Mouse (Mus musculus): ENCODE measurements around the gene Kbtbd13. TPM values are rescaled to one million over a fixed set of nuclear protein-coding genes. Genes with fewer than 3 reads are reported as not detected.
A peak's percentile ranks its signal among the peaks of the same experiment; 100 is the strongest.

Gene Kbtbd13
- polyA plus RNA-seq, 1 experiment from 2014 or later = 1.2 TPM

DNA sequence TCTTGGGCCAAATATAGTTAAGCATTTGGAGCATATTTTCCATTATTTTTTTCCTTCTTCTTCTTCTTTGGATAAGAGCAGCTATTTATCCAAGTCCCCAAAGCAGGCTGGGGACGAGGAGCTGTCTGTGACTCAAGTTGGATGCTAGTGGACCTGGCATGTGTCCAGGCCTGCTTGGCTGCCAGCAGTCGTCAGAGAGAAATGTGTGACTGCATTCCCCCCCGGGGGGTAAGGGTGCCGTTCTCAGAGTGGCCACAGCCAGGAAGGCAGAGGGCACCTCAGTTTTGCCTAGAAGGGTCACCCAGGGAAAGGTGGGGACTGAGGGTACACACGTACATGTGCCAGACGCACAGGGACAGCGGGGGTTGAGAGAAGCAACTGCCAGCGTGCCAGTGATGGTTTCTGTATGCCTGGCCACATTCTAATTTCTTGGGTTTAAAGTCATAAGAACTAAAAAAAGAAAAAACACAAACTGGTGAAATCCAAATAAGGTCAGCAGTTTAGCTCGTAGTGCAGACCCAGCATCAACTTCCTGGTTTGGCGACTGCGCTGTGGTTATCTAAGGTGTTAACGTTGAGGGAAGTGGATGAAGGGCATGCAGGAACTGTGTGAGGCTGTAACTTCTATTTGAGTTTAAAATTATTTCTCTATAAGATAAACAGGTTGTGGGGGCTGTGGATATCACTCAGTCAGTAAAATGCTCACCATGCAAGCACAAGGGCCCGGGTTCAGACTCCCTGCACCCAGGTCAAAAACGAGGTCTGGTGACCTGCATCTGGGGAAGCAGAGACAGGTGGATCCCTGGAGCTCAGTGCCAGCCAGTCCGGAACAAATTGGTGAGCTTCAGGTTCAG lies 13.1 kb upstream of the Kbtbd13 start:
- 62% methylated on average over 15 of the region's 15 CpGs for WGBS

GRCm38 (mm10) chr9:65399934-65400333 lies 8.5 kb upstream of the Kbtbd13 start:
- H3K27me3 ChIP-seq (replicated peaks; ENCODE audit: control insufficient read depth, insufficient read depth, low read length) = no peaks in the 10 kb centered on the region; the same call in 1 of the 2 replicates
- no peak overlapping the region for H3K27ac ChIP-seq (ENCODE audit: low read length)
- H3K9me3 ChIP-seq (ENCODE audit: control insufficient read depth, low read length) = no peaks in the 10 kb centered on the region
- no peak for ATAC-seq
- H3K4me1 ChIP-seq (replicated peaks; ENCODE audit: control insufficient read depth, insufficient read depth, low read length) = peaks cover 12% of the 10 kb centered on the region
- H3K4me2 ChIP-seq (ENCODE audit: low read length) = no peak overlapping the region
- 94% methylated on average over 6 of the region's 6 CpGs for WGBS
- H3K9ac ChIP-seq (replicated peaks; ENCODE audit: low read depth, low read length) = no peak overlapping the region
- no peaks in the 10 kb centered on the region for H3K36me3 ChIP-seq (ENCODE audit: control insufficient read depth, insufficient read depth)
- no peak overlapping the region for H3K4me3 ChIP-seq (replicated peaks; ENCODE audit: low read length)

More for the DNA sequence above, 13.1 kb upstream of the Kbtbd13 start:
- Histone ChIP-seq H3K9me3 (ENCODE audit: control insufficient read depth, low read length) (no peaks in the 10 kb centered on the region), H3K36me3 (ENCODE audit: control insufficient read depth, insufficient read depth) (no peaks in the 10 kb centered on the region), H3K27me3 (replicated peaks; ENCODE audit: control insufficient read depth, insufficient read depth, low read length) (no peaks in the 10 kb centered on the region), H3K4me1 (replicated peaks; ENCODE audit: control insufficient read depth, insufficient read depth, low read length) (peaks cover 3% of the 10 kb centered on the region; the same call in 1 of the 2 replicates), H3K4me2 (ENCODE audit: low read length) (no peak overlapping the region), H3K9ac (replicated peaks; ENCODE audit: low read depth, low read length) (no peak overlapping the region), H3K27ac (ENCODE audit: low read length) (no peak overlapping the region), H3K4me3 (replicated peaks; ENCODE audit: low read length) (no peak overlapping the region)
- no peak for ATAC-seq

DNA sequence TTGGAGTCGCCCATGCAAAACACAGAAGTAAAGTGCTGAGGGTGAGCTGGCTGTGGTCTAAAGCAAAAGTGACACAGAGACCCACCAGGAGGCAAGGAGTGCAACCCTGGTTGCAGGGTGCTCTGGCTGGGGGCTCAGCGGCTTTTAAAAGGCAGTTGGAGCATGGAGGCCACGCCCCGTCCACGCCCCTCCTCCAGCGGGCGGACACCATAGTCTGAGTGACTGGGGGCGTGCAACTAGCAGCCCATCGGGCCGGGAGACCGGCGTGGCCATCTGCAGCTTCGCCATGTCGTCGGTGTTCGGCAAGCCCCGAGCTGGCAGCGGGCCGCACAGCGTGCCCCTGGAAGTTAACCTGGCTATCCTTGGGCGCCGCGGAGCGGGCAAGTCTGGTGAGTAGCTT lies 6.8 kb upstream of the Kbtbd13 start, which contains the start of gene Rasl12:
Gene Rasl12, plus strand, starts transcription at position 228 of the 400 bp plus-strand sequence.
- ATAC-seq = peak; percentile 88
- H3K4me2 ChIP-seq (ENCODE audit: low read length) = peak within 1 kb of the TSS; percentile 81
- no peaks in the 10 kb centered on the region; the same call in 1 of the 2 replicates for H3K27me3 ChIP-seq (replicated peaks; ENCODE audit: control insufficient read depth, insufficient read depth, low read length)
- no peak within 1 kb of the TSS for H3K27ac ChIP-seq (ENCODE audit: low read length)
- peak within 1 kb of the TSS; percentile 57 for H3K4me3 ChIP-seq (replicated peaks; ENCODE audit: low read length)
- no peaks in the 10 kb centered on the region for H3K9me3 ChIP-seq (ENCODE audit: control insufficient read depth, low read length)
- 1% methylated on average over 24 of the region's 24 CpGs for WGBS
- H3K4me1 ChIP-seq (replicated peaks; ENCODE audit: control insufficient read depth, insufficient read depth, low read length) = peaks cover 9% of the 10 kb centered on the region; the same call in 1 of the 2 replicates
- peak within 1 kb of the TSS; percentile 66 for H3K9ac ChIP-seq (replicated peaks; ENCODE audit: low read depth, low read length)
- H3K36me3 ChIP-seq (ENCODE audit: control insufficient read depth, insufficient read depth) = no peaks in the 10 kb centered on the region

DNA sequence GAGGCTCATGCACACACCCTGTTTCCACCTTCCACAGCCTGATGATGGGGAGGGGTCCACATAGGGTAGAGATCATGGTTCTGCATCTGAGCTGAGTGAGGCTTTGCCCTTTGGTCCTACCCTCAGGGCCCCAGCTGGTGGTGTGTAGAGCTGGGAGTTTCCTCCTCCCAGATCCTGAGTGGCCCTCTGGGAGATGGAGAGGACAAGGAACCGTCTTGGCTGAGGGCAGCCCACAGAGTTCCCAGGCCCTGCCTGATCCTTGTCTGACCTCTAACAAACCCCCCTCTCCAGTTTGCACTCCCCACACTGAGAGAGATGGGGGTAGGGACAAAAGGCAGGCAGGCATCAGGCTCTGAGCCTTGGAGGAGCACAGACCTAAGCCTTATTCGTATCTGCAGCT lies 2.9 kb upstream of the Kbtbd13 start:
- H3K9me3 ChIP-seq (ENCODE audit: control insufficient read depth, low read length) = no peaks in the 10 kb centered on the region
- WGBS = 64% methylated on average over 2 of the region's 2 CpGs
- no peak for ATAC-seq
- H3K36me3 ChIP-seq (ENCODE audit: control insufficient read depth, insufficient read depth) = no peaks in the 10 kb centered on the region
- H3K4me1 ChIP-seq (replicated peaks; ENCODE audit: control insufficient read depth, insufficient read depth, low read length) = peaks cover 16% of the 10 kb centered on the region
- no peak overlapping the region for H3K4me2 ChIP-seq (ENCODE audit: low read length)
- H3K27ac ChIP-seq (ENCODE audit: low read length) = no peak overlapping the region
- no peak overlapping the region for H3K9ac ChIP-seq (replicated peaks; ENCODE audit: low read depth, low read length)
- H3K4me3 ChIP-seq (replicated peaks; ENCODE audit: low read length) = no peak overlapping the region
- H3K27me3 ChIP-seq (replicated peaks; ENCODE audit: control insufficient read depth, insufficient read depth, low read length) = peaks cover 28% of the 10 kb centered on the region

- Histone ChIP-seq H3K4me1 (replicated peaks; ENCODE audit: control insufficient read depth, insufficient read depth, low read length) (peaks cover 13% of the 10 kb centered on the region), H3K9ac (replicated peaks; ENCODE audit: low read depth, low read length) (no peak overlapping the region), H3K4me3 (replicated peaks; ENCODE audit: low read length) (no peak overlapping the region), H3K36me3 (ENCODE audit: control insufficient read depth, insufficient read depth) (no peaks in the 10 kb centered on the region), H3K4me2 (ENCODE audit: low read length) (no peak overlapping the region), H3K9me3 (ENCODE audit: control insufficient read depth, low read length) (no peaks in the 10 kb centered on the region), H3K27ac (ENCODE audit: low read length) (no peak overlapping the region), H3K27me3 (replicated peaks; ENCODE audit: control insufficient read depth, insufficient read depth, low read length) (peaks cover 28% of the 10 kb centered on the region)
- no peak for ATAC-seq
- WGBS = 66% methylated on average over 2 of the region's 2 CpGs
These were observed 2.2 kb upstream of the Kbtbd13 start for GRCm38 (mm10) chr9:65393606-65394005.

DNA sequence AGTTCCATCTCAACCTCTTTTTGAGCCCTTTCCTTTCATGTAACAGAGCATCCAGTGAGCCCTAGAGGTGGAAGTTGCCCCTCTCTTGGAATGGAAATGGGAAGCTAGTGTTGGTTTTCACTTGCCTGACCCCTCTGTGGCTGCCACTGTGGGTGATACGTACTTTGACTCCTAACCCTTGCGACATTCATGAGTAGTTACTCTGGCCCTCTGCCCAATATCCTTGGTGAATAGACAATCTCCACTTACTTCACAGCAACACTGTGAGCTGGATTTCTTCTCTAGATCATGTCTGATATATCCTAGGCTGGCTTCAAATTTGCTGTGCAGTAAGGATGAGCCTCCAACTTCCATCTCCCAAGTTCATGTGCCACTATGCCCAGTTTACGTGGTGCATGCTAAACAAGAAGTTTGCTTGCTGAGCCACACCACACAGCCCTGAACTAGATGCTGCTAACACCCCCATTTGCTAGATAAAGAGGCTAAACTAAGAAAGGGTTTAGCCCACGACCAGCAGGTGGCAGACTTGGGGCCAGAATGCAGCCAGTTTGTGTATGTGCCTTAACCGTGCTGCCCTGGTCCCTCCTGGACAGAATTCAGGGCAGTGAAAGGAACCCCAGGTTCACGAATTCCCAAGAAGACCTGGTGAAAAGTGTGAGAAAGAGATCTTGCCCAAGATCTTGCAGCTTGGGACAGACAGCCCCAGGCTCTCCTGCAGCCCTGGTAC lies 1.3 kb upstream of the Kbtbd13 start:
- no peak overlapping the region for H3K27ac ChIP-seq (ENCODE audit: low read length)
- H3K9ac ChIP-seq (replicated peaks; ENCODE audit: low read depth, low read length) = no peak overlapping the region
- peaks cover 7% of the 10 kb centered on the region for H3K4me1 ChIP-seq (replicated peaks; ENCODE audit: control insufficient read depth, insufficient read depth, low read length)
- 27% methylated on average over 6 of the region's 6 CpGs for WGBS
- no peaks in the 10 kb centered on the region for H3K36me3 ChIP-seq (ENCODE audit: control insufficient read depth, insufficient read depth)
- ATAC-seq = no peak
- H3K4me2 ChIP-seq (ENCODE audit: low read length) = no peak overlapping the region
- no peak overlapping the region for H3K4me3 ChIP-seq (replicated peaks; ENCODE audit: low read length)
- H3K9me3 ChIP-seq (ENCODE audit: control insufficient read depth, low read length) = no peaks in the 10 kb centered on the region
- H3K27me3 ChIP-seq (replicated peaks; ENCODE audit: control insufficient read depth, insufficient read depth, low read length) = peaks cover 28% of the 10 kb centered on the region

- ATAC-seq = peak; percentile 59
- H3K27ac ChIP-seq (ENCODE audit: low read length) = no peak overlapping the region
- H3K27me3 ChIP-seq (replicated peaks; ENCODE audit: control insufficient read depth, insufficient read depth, low read length) = peaks cover 28% of the 10 kb centered on the region
These were observed 470 bp downstream of the Kbtbd13 start for GRCm38 (mm10) chr9:65390752-65391612.

GRCm38 (mm10) chr9:65386373-65387140 lies 4.9 kb downstream of the Kbtbd13 start:
- H3K27ac ChIP-seq (ENCODE audit: low read length) = no peak overlapping the region
- H3K4me1 ChIP-seq (replicated peaks; ENCODE audit: control insufficient read depth, insufficient read depth, low read length) = peaks cover 7% of the 10 kb centered on the region
- WGBS = 25% methylated on average over 8 of the region's 8 CpGs
- no peak overlapping the region for H3K9ac ChIP-seq (replicated peaks; ENCODE audit: low read depth, low read length)
- no peak overlapping the region for H3K4me3 ChIP-seq (replicated peaks; ENCODE audit: low read length)
- H3K27me3 ChIP-seq (replicated peaks; ENCODE audit: control insufficient read depth, insufficient read depth, low read length) = peaks cover 20% of the 10 kb centered on the region
- H3K9me3 ChIP-seq (ENCODE audit: control insufficient read depth, low read length) = no peaks in the 10 kb centered on the region
- no peak overlapping the region for H3K4me2 ChIP-seq (ENCODE audit: low read length)
- no peak for ATAC-seq
- no peaks in the 10 kb centered on the region for H3K36me3 ChIP-seq (ENCODE audit: control insufficient read depth, insufficient read depth)

More at GRCm38 (mm10) chr9:65390752-65391612, 470 bp downstream of the Kbtbd13 start:
- Histone ChIP-seq H3K9me3 (ENCODE audit: control insufficient read depth, low read length) (no peaks in the 10 kb centered on the region), H3K36me3 (ENCODE audit: control insufficient read depth, insufficient read depth) (no peaks in the 10 kb centered on the region), H3K4me3 (replicated peaks; ENCODE audit: low read length) (peak overlapping the region; percentile 40), H3K9ac (replicated peaks; ENCODE audit: low read depth, low read length) (peak overlapping the region; percentile 47), H3K4me2 (ENCODE audit: low read length) (peak overlapping the region; percentile 55), H3K4me1 (replicated peaks; ENCODE audit: control insufficient read depth, insufficient read depth, low read length) (peaks cover 7% of the 10 kb centered on the region)
- 19% methylated on average over 90 of the region's 96 CpGs for WGBS
